Mouse (Mus musculus): Measurements from ENCODE around the gene Pex19.

DNA sequence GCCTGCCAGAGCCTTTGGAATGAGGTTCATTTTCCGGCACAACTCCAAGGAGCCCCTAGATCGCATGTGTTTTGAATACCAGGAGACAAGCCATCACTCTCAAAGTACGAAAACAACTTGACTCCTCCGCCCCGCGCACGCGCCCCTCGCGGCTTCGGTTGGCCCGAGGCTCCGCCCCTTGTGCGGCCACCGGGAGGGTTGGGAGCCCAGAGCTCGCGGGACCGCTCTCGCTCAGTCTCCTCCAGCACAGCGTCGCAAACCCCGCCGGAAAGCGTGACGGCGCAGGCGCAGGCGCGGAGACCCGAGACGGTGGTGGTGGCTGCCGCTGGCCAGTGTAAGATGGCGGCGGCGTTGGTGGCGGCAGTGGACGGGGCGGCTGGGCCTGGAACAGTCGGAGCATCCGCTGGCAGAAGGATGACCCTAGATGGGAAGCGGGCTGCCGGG lies 21.3 kb downstream of the Pex19 start, which contains the start of gene Dcaf8:
- TF ChIP-seq POLR2A (IDR thresholded peaks at IDR 0.05; ENCODE audit: borderline replicate concordance, control insufficient read depth, low read depth, low read length) (peak; percentile 99), CTCF (IDR thresholded peaks at IDR 0.05; ENCODE audit: control insufficient read depth, insufficient read depth, low read length) (no peak)

Data from bone marrow, adult 2 months (tissue).